Mouse (Mus musculus) erythroblast, embryonic 14.5 days (primary cell): ENCODE results near the gene Hist1h3g. TPM values are rescaled to one million over a fixed set of nuclear protein-coding genes. Genes with fewer than 3 reads are reported as not detected.
A peak's percentile ranks its signal among the peaks of the same experiment; 100 is the strongest.

Source experiments
- H3K27me3 ChIP-seq: 2 replicates; pipeline ENCODE4 v1.6.1; 2012; ENCODE audit warnings: inconsistent platforms; ENCODE audit not compliant: control insufficient read depth
- H3K36me3 ChIP-seq: 2 replicates; pipeline ENCODE4 v1.6.1; 2012; ENCODE audit warnings: mild to moderate bottlenecking, inconsistent platforms; ENCODE audit not compliant: control insufficient read depth
- H3K4me1 ChIP-seq: 2 replicates; pipeline ENCODE4 v1.6.1; 2012; ENCODE audit warnings: inconsistent platforms; ENCODE audit not compliant: control insufficient read depth
- H3K4me3 ChIP-seq: replicated peaks from 2 replicates; pipeline ENCODE3; 2012; ENCODE audit warnings: moderate library complexity, mild to moderate bottlenecking, inconsistent platforms
- H3K9me3 ChIP-seq: 2 replicates; pipeline ENCODE4 v1.6.1; 2012; ENCODE audit warnings: low read length, inconsistent platforms, mixed read lengths; ENCODE audit not compliant: control insufficient read depth
- GATA1 ChIP-seq: IDR thresholded peaks from 2 replicates; pipeline ENCODE4 v1.6.1; 2012; ENCODE audit warnings: low read length, inconsistent platforms, mixed read lengths
- TAL1 ChIP-seq: IDR thresholded peaks from 3 replicates; pipeline ENCODE4 v1.6.1; 2012; ENCODE audit warnings: low read length, inconsistent platforms, mixed read lengths
- polyA plus RNA-seq: library from polyadenylated mRNA; stranded (reverse); fragments of >175 nt; gene quantifications from 2 replicates; pipeline ENCODE4 v1.2.3, GENCODE M21; 2012

Gene Hist1h3g
- polyA plus RNA-seq, 1 experiment, result 11.7 TPM

GRCm38 (mm10) chr13:23510127-23510526 lies 25.1 kb upstream of the Hist1h3g start:
- no peak for TF ChIP-seq GATA1
- TF ChIP-seq TAL1, result no peak

GRCm38 (mm10) chr13:23513517-23513916 lies 21.7 kb upstream of the Hist1h3g start:
- H3K4me3 ChIP-seq, result no peak overlapping the region

More at GRCm38 (mm10) chr13:23510127-23510526, 25.1 kb upstream of the Hist1h3g start:
- Histone ChIP-seq H3K27me3 (no peaks in the 10 kb centered on the region), H3K36me3 (no peaks in the 10 kb centered on the region), H3K4me1 (peaks cover 36% of the 10 kb centered on the region), H3K9me3 (no peaks in the 10 kb centered on the region), H3K4me3 (no peak overlapping the region)

GRCm38 (mm10) chr13:23515281-23515680 lies 19.9 kb upstream of the Hist1h3g start:
- H3K9me3 ChIP-seq, result no peaks in the 10 kb centered on the region
- H3K36me3 ChIP-seq, result no peaks in the 10 kb centered on the region
- TF ChIP-seq TAL1, result no peak
- H3K4me1 ChIP-seq, result peaks cover 37% of the 10 kb centered on the region
- H3K27me3 ChIP-seq, result no peaks in the 10 kb centered on the region
- H3K4me3 ChIP-seq, result no peak overlapping the region

More at GRCm38 (mm10) chr13:23513517-23513916, 21.7 kb upstream of the Hist1h3g start:
- TF ChIP-seq GATA1 (no peak), TAL1 (no peak)
- no peaks in the 10 kb centered on the region for H3K9me3 ChIP-seq
- peaks cover 23% of the 10 kb centered on the region for H3K4me1 ChIP-seq
- H3K27me3 ChIP-seq, result no peaks in the 10 kb centered on the region
- no peaks in the 10 kb centered on the region for H3K36me3 ChIP-seq

- Histone ChIP-seq H3K27me3 (no peaks in the 10 kb centered on the region), H3K4me3 (peak overlapping the region; percentile 71), H3K36me3 (no peaks in the 10 kb centered on the region), H3K9me3 (no peaks in the 10 kb centered on the region), H3K4me1 (peaks cover 44% of the 10 kb centered on the region)
- TF ChIP-seq TAL1, result no peak
- no peak for TF ChIP-seq GATA1
These were observed 19.2 kb upstream of the Hist1h3g start for GRCm38 (mm10) chr13:23515826-23516620.

GRCm38 (mm10) chr13:23516822-23517602 lies 18.2 kb upstream of the Hist1h3g start:
- TF ChIP-seq GATA1, result no peak
- TF ChIP-seq TAL1, result no peak
- Histone ChIP-seq H3K4me1 (peaks cover 43% of the 10 kb centered on the region), H3K9me3 (no peaks in the 10 kb centered on the region), H3K36me3 (no peaks in the 10 kb centered on the region), H3K27me3 (no peaks in the 10 kb centered on the region), H3K4me3 (peak overlapping the region; percentile 71)

GRCm38 (mm10) chr13:23517603-23518294 lies 17.5 kb upstream of the Hist1h3g start:
- H3K27me3 ChIP-seq, result no peaks in the 10 kb centered on the region
- H3K4me3 ChIP-seq, result peak overlapping the region; percentile 71
- TF ChIP-seq TAL1, result no peak
- TF ChIP-seq GATA1, result no peak

GRCm38 (mm10) chr13:23518295-23518603 lies 17.0 kb upstream of the Hist1h3g start:
- H3K9me3 ChIP-seq, result no peaks in the 10 kb centered on the region

More at GRCm38 (mm10) chr13:23517603-23518294, 17.5 kb upstream of the Hist1h3g start:
- Histone ChIP-seq H3K36me3 (no peaks in the 10 kb centered on the region), H3K4me1 (peaks cover 42% of the 10 kb centered on the region), H3K9me3 (no peaks in the 10 kb centered on the region)

GRCm38 (mm10) chr13:23518885-23519284 lies 16.3 kb upstream of the Hist1h3g start:
- peak overlapping the region; percentile 71 for H3K4me3 ChIP-seq
- peaks cover 38% of the 10 kb centered on the region for H3K4me1 ChIP-seq
- no peaks in the 10 kb centered on the region for H3K27me3 ChIP-seq
- no peaks in the 10 kb centered on the region for H3K36me3 ChIP-seq
- no peaks in the 10 kb centered on the region for H3K9me3 ChIP-seq
- TF ChIP-seq GATA1 (peak; percentile 89), TAL1 (no peak)

More at GRCm38 (mm10) chr13:23518295-23518603, 17.0 kb upstream of the Hist1h3g start:
- Histone ChIP-seq H3K36me3 (no peaks in the 10 kb centered on the region), H3K4me3 (peak overlapping the region; percentile 71), H3K27me3 (no peaks in the 10 kb centered on the region), H3K4me1 (peaks cover 42% of the 10 kb centered on the region)
- TF ChIP-seq GATA1 (no peak), TAL1 (no peak)

- Histone ChIP-seq H3K27me3 (no peaks in the 10 kb centered on the region), H3K4me3 (peak overlapping the region; percentile 71), H3K9me3 (no peaks in the 10 kb centered on the region), H3K4me1 (peaks cover 42% of the 10 kb centered on the region), H3K36me3 (no peaks in the 10 kb centered on the region)
- no peak for TF ChIP-seq GATA1
- no peak for TF ChIP-seq TAL1
These were observed 15.8 kb upstream of the Hist1h3g start for GRCm38 (mm10) chr13:23519416-23519815.
